Mouse (Mus musculus) embryo, embryonic 10 days (tissue): ENCODE results near the gene Spryd4.
A peak's percentile ranks its signal among the peaks of the same experiment; 100 is the strongest.
"Not testable (repeated sequence)": the region's sequence is repeated elsewhere in the genome, so short reads cannot be mapped to it uniquely, and the experiment has no call there.

Experiments
- DNase-seq: peaks from one replicate; pipeline ENCODE4 v3.0.0-alpha.2; 2015; ENCODE audit warnings: low spot score

Gene Spryd4

DNA sequence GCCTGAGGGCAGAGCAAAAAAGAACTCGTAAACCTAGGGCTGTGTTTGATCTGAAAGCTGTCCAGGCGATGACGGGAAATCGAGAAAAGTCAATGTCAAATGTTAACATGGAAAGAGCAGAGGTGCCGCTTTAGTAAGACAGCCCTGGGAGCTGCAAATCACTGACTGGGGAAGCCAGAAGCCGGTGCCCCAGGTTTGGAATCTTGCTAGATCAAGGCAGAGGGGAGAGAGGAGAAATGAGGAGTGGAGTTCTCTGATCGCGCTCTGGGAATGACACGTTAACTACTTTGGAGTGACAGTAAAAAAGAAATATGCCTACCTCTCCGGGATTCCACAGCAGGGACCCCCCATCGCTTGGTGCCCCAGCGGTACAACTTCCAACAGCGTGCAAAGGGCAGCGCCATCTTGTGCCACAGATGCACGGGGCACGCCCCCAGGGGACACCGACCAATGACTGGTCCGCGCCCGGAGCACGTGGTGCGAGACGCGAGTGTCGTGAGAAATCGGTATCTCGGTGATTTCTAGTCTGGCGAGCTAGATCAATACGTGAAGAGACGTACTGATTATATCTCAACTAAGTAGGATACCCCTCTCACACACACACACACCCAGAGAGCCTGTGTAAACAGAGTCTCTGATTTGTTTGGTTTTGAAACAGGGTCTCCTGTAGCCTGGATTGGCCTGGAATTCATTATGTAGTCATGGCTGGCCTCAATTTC is at the start of gene Spryd4:
Spryd4 (minus strand) TSS at position 418 of the 719 bp plus-strand sequence.
- DNase-seq: peak; percentile 98

DNA sequence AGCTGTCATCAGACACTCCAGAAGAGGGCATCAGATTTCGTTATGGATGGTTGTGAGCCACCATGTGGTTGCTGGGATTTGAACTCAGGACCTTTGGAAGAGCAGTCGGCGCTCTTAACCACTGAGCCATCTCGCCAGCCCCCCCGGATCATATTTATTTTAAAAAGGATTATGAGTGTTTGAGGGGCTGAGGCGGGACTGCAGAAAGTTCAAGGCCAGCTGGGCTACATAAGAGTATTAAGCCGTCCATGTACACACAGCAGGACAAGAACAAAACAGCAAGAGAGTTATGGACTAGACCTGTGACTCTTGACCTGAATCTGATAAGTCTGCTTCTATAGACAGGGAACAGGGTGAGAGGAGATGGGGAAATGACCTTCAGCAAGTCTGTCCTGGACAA is 48.8 kb upstream of the Spryd4 start:
- not testable (repeated sequence) for DNase-seq

DNA sequence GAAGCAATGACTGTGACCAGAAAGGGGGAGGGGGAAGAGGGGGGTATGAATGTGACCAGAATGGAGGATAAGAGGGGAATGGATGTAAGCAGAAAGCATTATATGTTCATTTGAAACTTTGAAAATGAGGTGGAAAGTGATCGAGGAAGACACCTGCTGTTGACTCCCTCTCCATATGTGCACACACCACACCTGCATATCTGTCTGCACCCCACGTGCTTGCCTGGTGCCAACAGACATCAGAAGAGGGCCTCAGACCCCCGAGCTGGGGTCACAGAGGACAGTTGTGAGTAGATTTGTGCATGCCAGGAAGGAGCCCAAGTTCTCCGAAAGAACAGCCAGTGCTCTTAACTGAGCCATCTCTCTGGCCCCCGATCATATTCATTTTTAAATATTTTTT is 48.3 kb upstream of the Spryd4 start:
- DNase-seq: no peak

DNA sequence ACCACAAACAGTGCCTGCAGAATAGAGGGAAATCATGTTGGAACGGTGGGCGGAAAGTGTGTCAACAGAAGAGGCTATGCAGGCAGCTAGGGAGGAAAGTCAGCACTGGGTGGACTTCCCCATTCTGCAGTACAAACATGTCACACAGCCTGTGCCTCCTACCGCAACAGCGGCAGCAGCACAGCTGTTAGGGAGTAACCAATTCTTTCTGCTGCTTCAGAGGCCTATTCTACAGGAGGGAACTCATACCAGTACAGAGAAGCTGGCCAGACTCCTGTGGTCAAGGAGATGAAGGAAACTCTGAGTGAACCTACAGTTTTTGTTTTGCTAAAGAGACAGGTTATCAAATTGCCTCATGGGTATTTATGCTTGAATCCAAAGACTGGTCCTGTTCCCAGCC is 47.3 kb upstream of the Spryd4 start:
- DNase-seq: no peak

DNA sequence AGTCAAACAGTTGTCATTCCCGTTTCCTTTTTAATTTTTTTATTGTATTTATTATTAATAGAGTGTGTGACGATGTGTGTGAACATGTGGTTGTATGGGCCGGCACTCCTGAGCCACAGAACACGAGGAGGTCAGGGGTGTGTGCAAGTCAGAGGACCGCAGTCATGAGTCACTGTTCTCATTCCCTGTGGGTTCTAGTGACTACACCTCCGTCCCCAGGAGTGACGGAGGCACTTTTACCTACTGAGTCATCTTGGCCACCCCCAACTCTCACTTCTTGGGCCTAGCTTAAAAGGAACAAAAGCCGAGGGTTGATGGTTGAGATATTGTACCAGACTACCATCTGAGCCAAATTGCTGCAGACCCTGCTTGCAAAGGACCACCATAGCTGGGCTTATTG is 44.7 kb upstream of the Spryd4 start:
- DNase-seq: no peak

DNA sequence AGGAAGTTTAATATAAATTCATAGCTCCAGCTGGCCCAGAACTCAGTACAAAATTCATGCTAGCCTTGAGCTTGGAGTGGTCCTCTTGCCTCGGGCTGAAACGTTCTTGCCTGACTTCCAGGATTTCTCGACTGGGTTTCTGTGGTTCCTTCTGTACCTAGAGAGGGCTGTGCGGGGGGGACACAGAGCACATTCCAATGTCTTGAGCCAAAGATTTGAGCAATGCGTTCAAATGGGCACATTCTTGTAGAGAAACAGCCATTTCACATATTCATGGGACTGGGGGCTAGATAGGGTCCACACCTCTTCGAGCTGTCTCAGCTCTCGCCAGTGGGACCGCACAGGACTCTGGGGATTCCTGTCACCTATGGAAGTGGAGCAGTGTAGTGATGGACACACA is 44.3 kb upstream of the Spryd4 start:
- no peak for DNase-seq

DNA sequence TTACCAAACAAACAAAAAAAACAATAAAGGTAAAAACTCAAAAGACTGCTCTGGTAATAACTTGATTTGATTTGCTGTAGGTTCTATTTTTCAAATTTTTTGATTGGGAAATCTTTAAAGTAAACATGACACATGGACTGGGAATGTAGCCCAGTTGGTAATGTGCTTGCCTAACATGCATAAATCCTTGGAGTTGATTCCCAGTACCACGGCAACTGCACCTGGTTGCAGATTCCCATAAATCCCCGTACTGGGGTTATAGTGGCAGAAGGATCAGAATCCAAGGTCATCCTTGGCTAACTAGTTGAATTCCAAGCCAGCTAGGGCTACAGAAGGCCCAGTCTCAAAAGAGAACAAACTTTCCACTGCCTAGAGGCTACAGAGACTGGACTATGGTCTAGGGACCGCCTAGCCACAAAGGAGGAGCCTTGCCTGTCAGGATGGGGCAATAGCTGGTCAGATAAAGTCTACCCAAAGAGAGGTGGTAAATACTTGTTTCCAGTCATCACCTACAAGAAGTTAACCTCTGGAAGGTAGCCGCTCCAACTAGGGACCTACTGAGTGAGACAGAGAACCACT is 42.2 kb upstream of the Spryd4 start, which contains the start of gene Apon:
Apon (plus strand) TSS at position 420 of the 579 bp plus-strand sequence.
- DNase-seq: no peak

DNA sequence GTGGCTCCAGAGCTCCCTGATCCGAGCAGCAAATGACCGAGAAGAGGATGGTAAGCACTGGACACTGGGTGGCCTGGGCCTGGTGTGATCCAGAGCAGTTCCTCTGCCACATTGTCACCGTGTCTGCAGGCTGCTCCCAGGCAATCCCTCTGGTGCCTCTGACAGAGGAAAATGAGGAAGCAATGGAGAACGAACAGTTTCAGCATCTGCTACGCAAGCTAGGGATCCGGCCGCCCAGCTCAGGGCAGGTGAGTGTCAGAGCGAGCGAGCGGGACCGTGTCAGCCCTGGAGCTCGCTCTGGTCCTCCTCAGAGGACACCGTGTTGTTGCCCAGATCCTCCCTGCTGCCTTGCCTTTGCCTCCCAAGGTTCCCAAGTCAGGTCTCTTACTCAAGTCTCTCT is 39.0 kb upstream of the Spryd4 start:
- DNase-seq: no peak

DNA sequence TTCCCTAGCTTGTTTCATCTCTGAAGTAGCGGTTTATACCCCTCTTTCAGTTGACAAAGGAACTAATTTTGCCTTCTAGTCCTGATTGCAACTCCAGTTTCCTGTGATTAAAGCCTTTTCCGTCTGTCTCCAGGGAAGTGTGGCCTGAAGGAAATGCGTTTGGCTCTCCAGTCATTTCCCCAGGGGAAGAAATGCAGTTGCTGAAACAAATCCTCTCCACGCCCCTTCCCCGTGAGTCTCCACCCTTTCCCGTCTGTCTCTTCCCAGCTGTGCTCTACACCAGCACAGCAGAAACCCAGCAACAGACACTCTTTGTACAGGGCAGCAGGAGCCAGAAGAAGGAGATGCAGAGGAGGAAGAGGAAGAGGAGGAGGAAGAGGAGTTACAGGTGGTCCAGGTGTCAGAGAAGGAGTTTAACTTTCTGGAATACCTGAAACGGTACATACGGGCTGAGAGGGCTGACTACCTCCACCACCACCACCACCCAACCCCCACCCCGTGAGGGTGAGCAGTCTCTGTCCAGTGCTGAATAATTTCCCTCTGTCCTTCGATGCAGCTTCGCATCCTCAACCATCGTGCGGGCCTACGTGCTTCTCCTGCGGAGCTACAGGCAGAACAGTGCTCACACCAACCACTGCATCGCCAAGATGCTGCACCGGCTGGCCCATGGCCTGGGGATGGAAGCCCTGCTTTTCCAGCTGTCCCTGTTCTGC is 35.6 kb upstream of the Spryd4 start:
- no peak for DNase-seq

DNA sequence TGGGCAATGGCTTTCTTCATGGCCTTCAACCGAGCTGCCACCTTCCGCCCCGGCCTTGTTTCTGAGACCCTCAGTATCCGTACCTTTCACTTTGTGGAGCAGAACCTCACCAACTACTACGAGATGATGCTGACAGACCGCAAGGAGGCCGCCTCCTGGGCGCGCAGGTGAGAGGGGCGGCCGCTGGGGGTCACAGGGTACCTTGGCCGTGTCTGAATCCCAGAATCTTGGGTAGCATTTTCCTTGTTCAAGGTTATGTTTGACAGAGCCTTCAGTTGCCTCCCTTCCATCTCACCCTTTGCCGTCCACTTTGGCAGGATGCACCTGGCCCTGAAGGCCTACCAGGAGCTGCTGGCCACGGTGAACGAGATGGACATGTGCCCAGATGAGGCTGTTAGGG is 32.5 kb upstream of the Spryd4 start:
- DNase-seq: no peak

DNA sequence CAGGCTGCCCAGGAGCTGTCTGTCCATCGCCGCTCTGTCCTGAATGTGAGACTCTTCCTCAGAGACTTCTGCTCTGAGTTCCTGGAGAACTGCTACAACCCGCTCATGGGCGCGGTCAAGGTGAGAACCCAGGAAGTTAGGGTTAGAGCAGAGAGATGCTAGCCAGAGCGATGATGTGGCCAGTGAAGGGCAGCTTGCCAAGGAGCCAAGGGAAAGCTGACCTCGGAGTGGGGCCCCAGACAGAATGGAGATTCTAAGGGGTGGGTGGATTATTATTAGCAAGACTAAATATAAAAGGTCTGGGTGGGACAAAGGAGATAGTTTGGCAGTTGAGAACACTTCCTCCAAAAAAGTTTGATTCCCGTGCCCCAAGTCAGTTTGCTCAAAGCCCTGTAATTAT is 31.6 kb upstream of the Spryd4 start:
- no peak for DNase-seq

DNA sequence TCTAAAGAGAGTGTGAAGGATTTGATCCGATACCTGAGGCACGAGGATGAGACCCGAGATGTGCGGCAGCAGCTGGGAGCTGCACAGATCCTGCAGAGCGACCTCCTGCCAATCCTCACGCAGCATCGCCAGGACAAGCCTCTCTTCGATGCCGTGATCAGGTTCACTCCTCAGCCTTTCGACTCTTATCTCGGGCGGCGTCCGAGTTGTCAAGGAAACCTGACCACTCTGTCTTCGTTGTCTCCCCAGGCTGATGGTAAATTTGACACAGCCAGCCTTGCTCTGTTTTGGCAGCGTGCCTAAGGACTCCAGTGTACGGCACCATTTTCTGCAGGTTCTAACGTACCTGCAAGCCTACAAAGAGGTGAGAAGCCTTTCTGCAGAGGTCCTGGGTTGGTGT is 28.5 kb upstream of the Spryd4 start:
- DNase-seq: no peak

DNA sequence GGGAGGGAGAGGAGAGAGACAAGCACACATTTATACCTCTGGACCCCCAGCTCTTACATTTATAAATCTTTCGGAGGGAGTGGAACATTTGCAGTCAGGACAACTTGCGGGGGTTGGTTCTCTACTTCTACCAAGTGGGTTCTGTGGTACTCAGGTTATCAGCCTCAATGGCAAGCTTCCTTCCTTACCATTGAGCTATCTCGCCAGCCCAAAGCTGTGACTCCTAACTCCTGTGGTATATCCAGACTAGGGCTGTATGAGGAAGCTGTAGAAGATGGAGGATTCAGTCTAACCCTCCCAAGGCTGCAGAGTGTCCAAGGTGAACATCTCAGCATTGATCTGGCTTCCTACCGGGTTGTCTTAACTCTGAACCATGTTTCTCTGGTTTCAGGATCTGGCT is 27.5 kb upstream of the Spryd4 start:
- DNase-seq: no peak

DNA sequence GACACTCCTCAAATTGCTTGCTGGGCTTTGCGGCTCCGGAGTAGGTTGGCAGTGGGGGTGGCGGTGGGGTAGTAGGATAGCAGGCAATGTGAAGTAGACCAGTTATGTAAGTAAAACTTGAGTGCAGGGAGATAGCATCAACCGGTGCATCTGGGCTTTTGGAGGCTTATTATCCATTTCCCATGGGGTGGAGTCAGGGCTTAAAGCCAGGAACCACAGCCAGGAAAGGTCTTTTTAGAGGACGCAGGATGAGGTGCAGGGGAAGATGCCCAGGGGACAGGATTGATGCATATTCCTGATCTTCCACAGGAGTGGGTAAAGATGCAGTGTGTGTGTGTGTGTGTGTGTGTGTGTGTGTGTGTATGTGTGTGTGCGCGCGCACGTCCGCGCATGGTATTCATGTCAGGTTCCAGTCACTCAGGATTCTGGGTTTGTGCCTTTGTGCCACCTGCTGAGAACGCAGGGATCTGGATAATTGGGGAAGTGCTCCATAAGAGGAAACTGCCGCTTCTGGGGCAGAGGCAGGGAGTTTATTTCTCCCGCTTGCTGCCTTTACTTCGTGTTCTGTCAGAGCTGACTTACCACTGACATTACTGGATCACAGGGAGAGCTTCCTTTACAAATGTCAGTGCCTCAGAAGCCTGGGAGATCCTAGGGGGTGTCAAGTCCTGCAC is 26.3 kb upstream of the Spryd4 start:
- DNase-seq: no peak

DNA sequence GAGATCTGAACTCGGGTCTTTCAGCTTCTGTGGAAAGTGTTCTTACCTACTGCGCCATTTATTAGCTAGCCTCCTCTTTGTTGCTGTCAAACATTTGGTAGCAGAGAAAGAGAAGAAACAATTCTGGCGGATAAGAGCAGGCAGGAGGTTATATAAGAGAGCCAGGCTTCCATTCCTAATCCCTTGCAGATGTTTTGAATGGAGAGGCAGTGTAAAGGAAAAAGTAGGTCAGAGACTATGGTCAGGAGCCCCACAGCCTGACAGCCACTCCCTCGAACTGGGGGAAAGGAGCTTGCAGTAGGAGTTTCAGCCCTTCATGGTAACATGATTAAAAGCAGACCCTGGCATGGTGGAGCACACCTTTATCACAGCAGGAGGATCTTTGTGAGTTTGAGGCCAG is 24.7 kb upstream of the Spryd4 start:
- DNase-seq: peak; percentile 19

DNA sequence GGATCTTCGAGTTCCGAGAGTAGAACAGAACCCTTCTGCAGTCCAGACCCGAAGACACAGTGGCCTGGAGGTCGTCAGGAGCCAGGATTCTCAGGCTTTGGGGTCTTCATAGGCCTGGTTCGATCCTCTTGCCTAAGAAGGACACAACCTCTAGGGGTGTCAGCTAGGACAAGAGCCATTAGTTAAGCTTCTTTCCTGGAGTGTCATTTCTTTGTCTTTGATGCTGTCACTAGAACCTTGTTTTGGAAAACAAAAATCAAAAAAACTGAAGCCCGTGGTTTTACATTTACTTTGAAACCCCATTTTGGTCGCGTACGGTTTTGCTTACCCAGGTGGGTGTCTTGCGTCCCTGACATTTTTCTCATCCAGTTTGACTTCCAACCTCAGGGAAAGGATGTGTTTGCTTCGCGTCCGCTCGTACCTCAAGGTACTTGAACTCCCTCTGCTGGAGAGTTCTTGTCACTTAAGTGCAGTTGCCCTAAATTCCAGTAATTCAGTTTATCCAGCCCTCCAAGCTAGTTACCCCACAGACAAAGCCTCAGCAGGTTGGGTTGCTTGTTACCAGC is 20.9 kb upstream of the Spryd4 start:
- DNase-seq: peak; percentile 92

DNA sequence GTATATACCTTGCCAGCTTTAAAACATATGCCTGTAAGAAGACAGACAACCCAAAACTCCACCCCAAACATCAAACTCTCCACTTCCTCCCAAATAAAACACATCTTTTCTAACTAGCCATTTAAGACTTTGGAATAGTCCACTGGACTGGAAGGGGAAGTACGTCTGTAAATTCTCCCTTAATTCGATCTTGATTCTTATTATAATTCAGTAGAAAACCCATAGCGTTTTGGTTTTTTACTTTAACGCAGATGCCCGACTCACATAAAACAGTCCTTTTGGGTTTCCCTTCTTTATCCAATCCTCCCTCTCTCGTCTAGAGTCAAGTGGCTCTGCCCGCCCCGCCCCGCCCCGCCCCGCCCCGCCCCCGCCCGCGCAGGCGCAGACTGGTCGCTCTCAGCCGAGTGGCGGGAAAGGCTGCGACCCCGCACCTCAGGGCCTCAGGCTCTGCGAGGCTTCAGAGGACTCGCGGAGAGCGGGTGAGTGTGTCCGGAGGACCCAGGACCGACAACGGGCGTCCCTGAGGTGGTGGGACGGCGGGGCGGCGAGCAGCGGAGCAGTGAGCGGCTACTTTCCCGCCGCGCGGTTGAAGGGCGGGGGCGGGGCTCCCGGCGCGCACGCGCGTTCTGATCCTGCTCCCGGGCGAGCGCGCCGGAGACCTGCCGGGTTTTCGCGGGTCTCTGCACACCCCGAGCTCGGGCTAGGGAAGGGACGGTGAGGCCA is 20.3 kb upstream of the Spryd4 start, which contains the start of gene Timeless:
Timeless (plus strand) TSS at position 369 of the 723 bp plus-strand sequence.
- DNase-seq: peak; percentile 79

DNA sequence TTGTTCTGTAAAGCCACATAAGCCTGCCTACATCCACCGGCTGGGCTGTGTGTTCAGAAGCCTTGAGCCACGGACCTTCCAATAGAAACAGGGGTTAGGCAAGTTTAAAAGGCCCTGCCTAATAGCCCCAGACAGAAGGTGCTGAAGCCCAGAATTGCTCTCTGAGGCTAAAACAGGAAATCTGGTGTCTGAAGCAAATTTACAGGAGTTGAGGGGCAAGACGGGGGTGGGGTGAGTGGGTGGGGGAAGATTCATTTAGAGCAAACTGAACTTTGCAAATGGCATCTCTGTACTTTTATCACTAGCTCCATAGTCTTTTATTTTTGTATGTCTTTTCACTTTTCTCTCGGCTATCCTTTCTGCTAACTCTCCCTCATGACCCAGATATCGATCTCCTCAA is 19.5 kb upstream of the Spryd4 start:
- no peak for DNase-seq

DNA sequence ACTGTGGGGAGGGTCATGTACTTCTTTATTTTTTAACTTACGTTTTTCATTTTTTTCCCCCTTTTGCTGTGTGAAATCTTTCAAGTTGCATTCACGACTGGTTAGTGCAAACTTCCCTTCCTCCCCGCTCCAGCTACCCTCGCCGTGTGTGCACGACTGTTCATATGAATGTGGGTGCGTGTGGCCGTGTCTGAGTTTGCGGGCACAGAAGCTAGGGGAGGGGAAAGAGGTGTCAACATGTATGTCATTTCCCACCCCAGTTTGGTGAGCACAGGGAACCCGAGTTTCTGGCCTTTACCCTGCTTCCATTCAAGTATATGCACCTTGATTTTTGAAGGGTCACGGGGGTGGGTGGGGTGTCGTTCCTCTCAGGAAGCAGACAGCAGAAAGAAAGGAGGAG is 19.0 kb upstream of the Spryd4 start:
- no peak for DNase-seq

DNA sequence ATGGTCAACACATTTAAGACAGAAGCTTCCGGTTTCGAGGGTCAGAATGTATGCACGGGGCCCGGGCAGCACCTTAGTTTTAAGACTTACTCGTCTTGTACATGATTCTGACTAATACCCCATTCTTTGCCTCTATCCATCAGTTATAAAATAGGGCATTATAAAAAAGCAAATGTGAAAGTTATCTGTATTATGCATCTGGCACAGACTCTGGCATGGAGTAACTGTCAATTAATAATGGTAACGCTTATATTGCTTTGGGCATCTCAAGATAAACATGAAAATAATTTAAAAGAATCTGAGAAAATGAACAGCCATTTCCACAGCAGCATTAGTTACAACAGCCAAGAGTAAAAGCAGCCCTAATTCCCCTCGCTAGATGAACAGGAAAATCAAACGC is 16.4 kb upstream of the Spryd4 start:
- DNase-seq: no peak

DNA sequence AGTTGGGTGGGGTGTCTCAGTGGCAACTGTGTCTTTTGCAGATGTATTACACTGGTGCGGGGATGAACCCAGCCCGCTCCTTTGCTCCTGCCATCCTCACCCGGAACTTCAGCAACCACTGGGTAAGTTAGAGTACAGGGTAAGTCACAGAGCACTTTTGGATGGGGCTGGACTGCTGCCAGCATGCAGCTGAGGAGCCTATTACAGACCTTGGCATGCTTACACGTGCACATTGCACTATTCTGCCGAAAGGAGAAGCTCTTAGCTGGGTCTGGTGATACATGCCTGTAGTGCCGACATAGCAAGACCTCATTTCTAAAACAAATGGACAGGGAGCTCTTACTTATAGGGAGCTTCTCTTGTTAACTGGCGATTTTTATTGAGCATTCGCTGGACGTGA is 16.0 kb upstream of the Spryd4 start:
- DNase-seq: no peak

DNA sequence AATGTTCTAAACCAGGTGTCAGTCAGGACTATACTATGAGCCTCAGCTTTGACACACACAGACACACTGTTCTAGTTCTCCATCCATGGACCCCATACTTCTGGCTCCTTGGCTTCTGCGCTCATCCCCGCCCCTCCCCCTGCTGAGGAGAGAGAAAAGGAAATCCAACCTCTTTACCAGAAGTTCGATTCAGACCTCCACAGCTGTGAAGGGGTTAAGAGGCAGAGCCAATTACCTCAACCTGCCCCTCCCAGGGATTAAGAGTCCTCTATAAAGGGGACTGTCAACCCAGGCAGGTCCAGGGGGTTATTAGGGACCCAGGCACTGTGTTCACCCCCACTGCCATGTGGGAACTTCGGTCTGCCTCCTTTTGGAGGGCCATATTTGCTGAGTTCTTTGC is 13.9 kb upstream of the Spryd4 start, which contains the start of gene Mip:
Mip (plus strand) TSS at position 301 of the 400 bp plus-strand sequence.
- no peak for DNase-seq
